Mouse (Mus musculus) G1E-ER4 (cell line): ENCODE results near the gene Atp6v1fnb. TPM values are rescaled to one million over a fixed set of nuclear protein-coding genes. Genes with fewer than 3 reads are reported as not detected.

ENCODE experiments used
- GATA1 ChIP-seq: IDR thresholded peaks from one replicate; pipeline ENCODE4 v1.8.0; 2012; ENCODE audit warnings: low read length, inconsistent platforms
- polyA plus RNA-seq: library from polyadenylated mRNA; stranded (reverse); fragments of >175 nt; gene quantifications from 2 replicates; pipeline ENCODE4 v1.2.3, GENCODE M21; 2012

The Atp6v1fnb gene
- polyA plus RNA-seq, 1 experiment = not detected

GRCm38 (mm10) chr6:29500810-29501209 is 29.6 kb downstream of the Atp6v1fnb start:
- no peak for TF ChIP-seq GATA1

GRCm38 (mm10) chr6:29501599-29501998 is 30.4 kb downstream of the Atp6v1fnb start:
- TF ChIP-seq GATA1 = no peak

GRCm38 (mm10) chr6:29505493-29505892 is 34.3 kb downstream of the Atp6v1fnb start:
- TF ChIP-seq GATA1 = no peak

- no peak for TF ChIP-seq GATA1
These were observed 35.6 kb downstream of the Atp6v1fnb start for GRCm38 (mm10) chr6:29506834-29507233.

GRCm38 (mm10) chr6:29507447-29508309 is 36.4 kb downstream of the Atp6v1fnb start, which contains the start of gene Kcp:
Gene Kcp (minus strand): TSS chr6:29507952.
- no peak for TF ChIP-seq GATA1

GRCm38 (mm10) chr6:29509086-29509485 is 37.8 kb downstream of the Atp6v1fnb start:
- TF ChIP-seq GATA1 = no peak

GRCm38 (mm10) chr6:29513284-29513683 is 42.0 kb downstream of the Atp6v1fnb start:
- no peak for TF ChIP-seq GATA1

GRCm38 (mm10) chr6:29517139-29517538 is 45.9 kb downstream of the Atp6v1fnb start:
- TF ChIP-seq GATA1 = no peak

- no peak for TF ChIP-seq GATA1
These were observed 51.5 kb downstream of the Atp6v1fnb start for GRCm38 (mm10) chr6:29522626-29523300.

Other genes with a start within 250 kb of the Atp6v1fnb start
- 35.8 and 44.6 TPM in 2 replicates for gene Hilpda, start 198.9 kb upstream of the Atp6v1fnb start, polyA plus RNA-seq
- 0.10 TPM in 1 of 2 replicates, not detected in the other for gene Fam71f2, start 191.8 kb upstream of the Atp6v1fnb start, polyA plus RNA-seq
- not detected in 2 replicates for gene Fam71f1, start 152.3 kb upstream of the Atp6v1fnb start, polyA plus RNA-seq
- 11.3 and 11.7 TPM in 2 replicates for gene Calu, start 123.4 kb upstream of the Atp6v1fnb start, polyA plus RNA-seq
- gene Opn1sw, start 83.0 kb upstream of the Atp6v1fnb start, polyA plus RNA-seq = not detected in 2 replicates
- not detected in 2 replicates for gene Ccdc136, start 75.1 kb upstream of the Atp6v1fnb start, polyA plus RNA-seq
- gene Flnc, start 38.2 kb upstream of the Atp6v1fnb start, polyA plus RNA-seq = 0.14 and 0.15 TPM in 2 replicates
- gene Atp6v1f, start 3.7 kb upstream of the Atp6v1fnb start, polyA plus RNA-seq = 242 and 326 TPM in 2 replicates
- gene Kcp, start 36.5 kb downstream of the Atp6v1fnb start, polyA plus RNA-seq = 0.59 and 0.71 TPM in 2 replicates
- gene Irf5, start 55.2 kb downstream of the Atp6v1fnb start, polyA plus RNA-seq = 2.1 and 2.6 TPM in 2 replicates
- 57.7 and 102 TPM in 2 replicates for gene Tnpo3, start 138.4 kb downstream of the Atp6v1fnb start, polyA plus RNA-seq
- gene Tspan33, start 222.8 kb downstream of the Atp6v1fnb start, polyA plus RNA-seq = 31.8 and 44.5 TPM in 2 replicates